Comparison of ENCODE assay signal across 17 mouse cellular contexts in genomic region chr6:113662964-113663700, GRCm38 (mm10). TPM values are rescaled to one million over a fixed set of nuclear protein-coding genes. Genes with fewer than 3 reads are reported as not detected.
DNase-seq lines count a peak whose midpoint lies in the region; ATAC-seq and TF ChIP-seq lines count a peak whose summit lies in the region.
"Had no signal": no experiment of that assay in that cellular context is flagged by ENCODE, and none has a peak within 500 bp of the region (broad histone marks: within the 10 kb centered on the region; RNA-seq: fewer than 3 reads in every experiment).

No protein-coding gene starts in this region.

- H3K36me3 ChIP-seq in spleen, adult 2 months (ENCODE audit: control insufficient read depth, insufficient read depth, low read length), result peaks cover 2% of the 10 kb centered on the region
- no peaks in the 10 kb centered on the region for H3K36me3 ChIP-seq in midbrain, embryonic 16.5 days (ENCODE audit: control insufficient read depth, insufficient read depth, low read length)
- H3K36me3 ChIP-seq: heart, embryonic 15.5 days; limb, embryonic 15.5 days; midbrain, embryonic 10.5 days had no signal

- H3K9me3 ChIP-seq in midbrain, embryonic 16.5 days (replicated peaks; ENCODE audit: control insufficient read depth, low read length, poor library complexity, severe bottlenecking), result no peaks in the 10 kb centered on the region
- H3K9me3 ChIP-seq: heart, embryonic 15.5 days; limb, embryonic 15.5 days; midbrain, embryonic 10.5 days had no signal

- DNase-seq in gastrocnemius, adult 2 months, result no peak
- no peak for DNase-seq in gastrocnemius, adult 18-20 months (ENCODE audit: low spot score)
- DNase-seq in spleen, adult 2 months (ENCODE audit: low read depth in 1 of 2, low spot score in 2 of 2), result no peak
- no peak for DNase-seq in spleen, adult 18-20 months
- no peak for DNase-seq in thymus, postnatal 4 days
- DNase-seq in frontal cortex, postnatal 25 days (ENCODE audit: low spot score in 2 of 2), result no peak
- DNase-seq: kidney, postnatal 25 days had no signal

- no peak overlapping the region for H3K4me3 ChIP-seq in gastrocnemius, adult 2 months
- no peak overlapping the region for H3K4me3 ChIP-seq in spleen, adult 2 months (ENCODE audit: extremely low read depth, insufficient read depth, insufficient read length)
- H3K4me3 ChIP-seq in midbrain, embryonic 16.5 days (ENCODE audit: low read depth, low read length), result no peak overlapping the region
- H3K4me3 ChIP-seq: erythroblast, embryonic 14.5 days; heart, embryonic 15.5 days; left cerebral cortex, adult 2 months; limb, embryonic 15.5 days; midbrain, embryonic 10.5 days had no signal

- H3K27ac ChIP-seq in gastrocnemius, adult 2 months, result peak overlapping the region; percentile 16; the same call in 1 of the 2 replicates
- peak overlapping the region; percentile 100 for H3K27ac ChIP-seq in spleen, adult 2 months (ENCODE audit: insufficient read depth, low read length)
- no peak overlapping the region for H3K27ac ChIP-seq in midbrain, embryonic 16.5 days (ENCODE audit: low read length)
- H3K27ac ChIP-seq: heart, embryonic 15.5 days; left cerebral cortex, adult 2 months; limb, embryonic 15.5 days; midbrain, embryonic 10.5 days had no signal

- no peak overlapping the region for H3K9ac ChIP-seq in midbrain, embryonic 16.5 days (ENCODE audit: low read depth, low read length)
- H3K9ac ChIP-seq: heart, embryonic 15.5 days; limb, embryonic 15.5 days had no signal

- H3K4me1 ChIP-seq in spleen, adult 2 months (ENCODE audit: control insufficient read depth, insufficient read depth, insufficient read length), result peaks cover 65% of the 10 kb centered on the region
- H3K4me1 ChIP-seq in midbrain, embryonic 16.5 days (ENCODE audit: control insufficient read depth, insufficient read depth, low read length), result 0 out of 2 replicates have a peak, but pooled peaks cover 3% of the 10 kb centered on the region

- no peaks in the 10 kb centered on the region for H3K27me3 ChIP-seq in spleen, adult 2 months (ENCODE audit: control insufficient read depth, insufficient read depth, low read length)
- H3K27me3 ChIP-seq in midbrain, embryonic 16.5 days (ENCODE audit: control insufficient read depth, insufficient read depth, low read depth, low read length), result no peaks in the 10 kb centered on the region
- H3K27me3 ChIP-seq: heart, embryonic 15.5 days; limb, embryonic 15.5 days had no signal

- H3K4me2 ChIP-seq in midbrain, embryonic 16.5 days (ENCODE audit: low read length), result no peak overlapping the region
- H3K4me2 ChIP-seq: heart, embryonic 15.5 days; limb, embryonic 15.5 days had no signal

- 85% methylated on average over 8 of the region's 8 CpGs for WGBS in spleen, adult 2 months
- 91% methylated on average over 8 of the region's 8 CpGs for WGBS in midbrain, embryonic 16.5 days

- TF ChIP-seq CTCF in gastrocnemius, adult 2 months (IDR thresholded peaks at IDR 0.05), result no peak; the same call in 1 of the 2 replicates
- TF ChIP-seq CTCF in spleen, adult 2 months (IDR thresholded peaks at IDR 0.05; ENCODE audit: extremely low read depth, insufficient read depth, insufficient read length, insufficient replicate concordance), result no peak

- intact Hi-C loops in gastrocnemius, adult 2 months (cut with DNase I), result no loop called here

- peak; percentile 64 for ATAC-seq in granulocyte monocyte progenitor cell, adult 5-6 weeks (replicated peaks; ENCODE audit: poor library complexity, severe bottlenecking)
- ATAC-seq in midbrain, embryonic 16.5 days, result no peak
- ATAC-seq: activated CD4-positive, CD25-positive, alpha-beta regulatory T cell, adult 4 months; inflammation-experienced regulatory T-cells, adult 6 months had no signal

- TF ChIP-seq POLR2A in spleen, adult 2 months (IDR thresholded peaks at IDR 0.05; ENCODE audit: low read depth, low read length), result no peak

RNA-seq across cellular contexts. Expression of gene Irak2, which starts 24.9 kb away (rescaled TPM):
- total RNA-seq in gastrocnemius, adult 2 months (2021), result 1 to 10 TPM; 3.9 to 6.1 TPM
- 1 to 10 TPM; 4.6 to 9.0 TPM for total RNA-seq in gastrocnemius, adult 18-20 months (2021)
- 42.4 and 56.2 TPM in 2 replicates for polyA plus RNA-seq in spleen, adult 2 months (2012; rRNA removed)
- total RNA-seq in granulocyte monocyte progenitor cell, adult 5-6 weeks (2014; fragmentation: Nextera tagmentation), result 6.7 and 9.5 TPM in 2 replicates
- total RNA-seq in granulocyte monocyte progenitor cell, adult 5-6 weeks (2017), result 6.4 and 17.5 TPM in 2 replicates
- 1.3 and 2.1 TPM in 2 replicates for polyA plus RNA-seq in midbrain, embryonic 16.5 days (2015; fragmentation: Nextera tagmentation; extraction: Ambion mirVana)

RNA-seq across cellular contexts. Expression of gene Tatdn2, which starts 33.7 kb away (rescaled TPM):
- 10 to 100 TPM; 36.4 to 41.1 TPM for total RNA-seq in gastrocnemius, adult 2 months (2021)
- total RNA-seq in gastrocnemius, adult 18-20 months (2021), result 10 to 100 TPM; 38.0 to 47.5 TPM
- polyA plus RNA-seq in spleen, adult 2 months (2012; rRNA removed), result 24.3 and 27.4 TPM in 2 replicates
- 32.5 and 43.1 TPM in 2 replicates for total RNA-seq in granulocyte monocyte progenitor cell, adult 5-6 weeks (2014; fragmentation: Nextera tagmentation)
- 111 and 115 TPM in 2 replicates for total RNA-seq in granulocyte monocyte progenitor cell, adult 5-6 weeks (2017)
- polyA plus RNA-seq in midbrain, embryonic 16.5 days (2015; fragmentation: Nextera tagmentation; extraction: Ambion mirVana), result 0.89 and 1.1 TPM in 2 replicates

RNA-seq across cellular contexts. Expression of gene Vhl, which starts 39.4 kb away (rescaled TPM):
- 1 to 10 TPM; 5.1 to 5.9 TPM for total RNA-seq in gastrocnemius, adult 2 months (2021)
- 1 to 10 TPM; 4.2 to 5.0 TPM for total RNA-seq in gastrocnemius, adult 18-20 months (2021)
- 18.7 and 19.3 TPM in 2 replicates for polyA plus RNA-seq in spleen, adult 2 months (2012; rRNA removed)
- 15.7 and 24.6 TPM in 2 replicates for total RNA-seq in granulocyte monocyte progenitor cell, adult 5-6 weeks (2014; fragmentation: Nextera tagmentation)
- 11.0 and 11.3 TPM in 2 replicates for total RNA-seq in granulocyte monocyte progenitor cell, adult 5-6 weeks (2017)
- polyA plus RNA-seq in midbrain, embryonic 16.5 days (2015; fragmentation: Nextera tagmentation; extraction: Ambion mirVana), result 70.1 and 77.8 TPM in 2 replicates

RNA-seq across cellular contexts. Expression of gene Ghrl, which starts 56.5 kb away (rescaled TPM):
- total RNA-seq in gastrocnemius, adult 2 months (2021), result 1 to 10 TPM in 1 of 2 experiments, not detected in 1; 1.0 TPM
- not detected for total RNA-seq in gastrocnemius, adult 18-20 months (2021)
- 0.54 TPM in 1 of 2 replicates, not detected in the other for polyA plus RNA-seq in spleen, adult 2 months (2012; rRNA removed)
- total RNA-seq in granulocyte monocyte progenitor cell, adult 5-6 weeks (2014; fragmentation: Nextera tagmentation), result not detected in 2 replicates
- total RNA-seq in granulocyte monocyte progenitor cell, adult 5-6 weeks (2017), result 3.2 TPM in 1 of 2 replicates, not detected in the other
- polyA plus RNA-seq in midbrain, embryonic 16.5 days (2015; fragmentation: Nextera tagmentation; extraction: Ambion mirVana), result 0.36 and 1.2 TPM in 2 replicates
- polyA plus RNA-seq: activated CD4-positive, CD25-positive, alpha-beta regulatory T cell, adult 4 months; erythroblast, embryonic 14.5 days; midbrain, embryonic 10.5 days; neural tube, embryonic 11.5 days had no signal

RNA-seq across cellular contexts. Expression of gene Brk1, which starts 58.6 kb away (rescaled TPM):
- total RNA-seq in gastrocnemius, adult 2 months (2021), result 10 to 100 TPM; 37.3 to 46.0 TPM
- total RNA-seq in gastrocnemius, adult 18-20 months (2021), result 10 to 100 TPM; 40.7 to 41.1 TPM
- polyA plus RNA-seq in spleen, adult 2 months (2012; rRNA removed), result 97.5 and 107 TPM in 2 replicates
- total RNA-seq in granulocyte monocyte progenitor cell, adult 5-6 weeks (2014; fragmentation: Nextera tagmentation), result 223 and 247 TPM in 2 replicates
- 96.6 and 108 TPM in 2 replicates for total RNA-seq in granulocyte monocyte progenitor cell, adult 5-6 weeks (2017)
- polyA plus RNA-seq in midbrain, embryonic 16.5 days (2015; fragmentation: Nextera tagmentation; extraction: Ambion mirVana), result 227 and 250 TPM in 2 replicates
